Mouse (Mus musculus) thymus, postnatal 10 days (tissue): ENCODE measurements around the gene Cyp2c37.
"Not testable (repeated sequence)": the region's sequence is repeated elsewhere in the genome, so short reads cannot be mapped to it uniquely, and the experiment has no call there.

Source experiments
- DNase-seq, 2 experiments: peaks; one replicate each; pipeline ENCODE4 v3.0.0; 2021; ENCODE audit warnings: low spot score in 2 of 2

The Cyp2c37 gene

GRCm38 (mm10) chr19:39992140-39992539 is at the start of gene Cyp2c37:
TSS of gene Cyp2c37 (plus strand) at chr19:39992424.
- not testable (repeated sequence) for DNase-seq

GRCm38 (mm10) chr19:39960861-39961260 is 31.4 kb upstream of the Cyp2c37 start:
- DNase-seq: not testable (repeated sequence)

- DNase-seq: not testable (repeated sequence)
These were observed 21.1 kb upstream of the Cyp2c37 start for GRCm38 (mm10) chr19:39971096-39971495.

GRCm38 (mm10) chr19:39989471-39989870 is 2.8 kb upstream of the Cyp2c37 start:
- DNase-seq: no peak
